Mouse (Mus musculus): ENCODE measurements at regions not wholly inside any gene's neighbourhood (a gene's known extent, or its start where the extent isn't known, plus 50 kb on each side); places are given as distances from the start of the nearest gene placed in this dataset.

DNA sequence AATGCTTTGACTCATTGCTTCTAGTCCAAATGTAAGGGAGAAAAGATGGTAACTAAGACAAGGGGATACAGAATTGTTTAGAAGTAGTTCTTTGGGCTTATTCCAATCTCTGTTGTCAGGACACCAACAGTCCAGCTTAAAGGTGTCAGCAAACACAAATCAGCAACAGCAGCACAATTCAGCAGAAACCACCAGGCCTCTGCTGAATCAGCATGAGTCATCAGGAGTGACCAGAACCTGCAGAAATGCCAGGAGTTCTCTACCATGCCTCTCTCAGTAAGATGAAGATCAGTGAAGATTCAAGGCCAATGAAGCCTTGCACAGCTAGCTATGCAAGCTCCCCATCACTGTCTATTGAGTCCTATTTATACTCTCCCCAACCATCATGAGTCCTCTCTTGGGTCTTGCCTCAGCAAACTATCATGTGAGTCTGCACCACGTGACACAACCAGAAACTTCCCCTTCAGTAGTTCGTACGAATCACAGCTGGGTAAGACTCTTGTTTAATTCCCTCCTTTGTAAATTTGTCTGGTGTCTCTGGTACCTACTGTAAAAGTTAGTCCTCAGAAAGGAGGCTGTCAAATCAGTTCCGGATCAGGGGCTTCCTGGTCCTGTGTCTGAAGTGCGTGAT lies 110.7 kb upstream of the Ptgfr start:
- Histone ChIP-seq H3K9ac (ENCODE audit: low read depth, low read length) (no peak overlapping the region), H3K4me1 (replicated peaks; ENCODE audit: control insufficient read depth, insufficient read depth, low read length) (no peaks in the 10 kb centered on the region), H3K4me3 (ENCODE audit: low read depth, low read length) (no peak overlapping the region), H3K36me3 (ENCODE audit: control insufficient read depth, insufficient read depth) (no peaks in the 10 kb centered on the region), H3K27ac (ENCODE audit: low read depth, low read length) (no peak overlapping the region), H3K4me2 (replicated peaks; ENCODE audit: low read depth) (no peak overlapping the region), H3K27me3 (replicated peaks; ENCODE audit: control insufficient read depth, insufficient read depth, low read length) (no peaks in the 10 kb centered on the region), H3K9me3 (ENCODE audit: control insufficient read depth) (no peaks in the 10 kb centered on the region)
- TF ChIP-seq CTCF (IDR thresholded peaks at IDR 0.05; ENCODE audit: low read depth) = no peak
- no peak for ATAC-seq
- 87% methylated on average over 5 of the region's 5 CpGs for WGBS

GRCm38 (mm10) chr3:151945916-151946315 lies 108.5 kb upstream of the Ptgfr start:
- Histone ChIP-seq H3K4me1 (replicated peaks; ENCODE audit: control insufficient read depth, insufficient read depth, low read length) (no peaks in the 10 kb centered on the region), H3K9me3 (ENCODE audit: control insufficient read depth) (no peaks in the 10 kb centered on the region), H3K9ac (ENCODE audit: low read depth, low read length) (no peak overlapping the region), H3K27me3 (replicated peaks; ENCODE audit: control insufficient read depth, insufficient read depth, low read length) (no peaks in the 10 kb centered on the region), H3K4me2 (replicated peaks; ENCODE audit: low read depth) (no peak overlapping the region), H3K27ac (ENCODE audit: low read depth, low read length) (no peak overlapping the region), H3K4me3 (ENCODE audit: low read depth, low read length) (no peak overlapping the region), H3K36me3 (ENCODE audit: control insufficient read depth, insufficient read depth) (no peaks in the 10 kb centered on the region)
- TF ChIP-seq CTCF (IDR thresholded peaks at IDR 0.05; ENCODE audit: low read depth) = no peak
- no peak for ATAC-seq
- 75% methylated on average over 3 of the region's 3 CpGs for whole genome bisulfite sequencing

DNA sequence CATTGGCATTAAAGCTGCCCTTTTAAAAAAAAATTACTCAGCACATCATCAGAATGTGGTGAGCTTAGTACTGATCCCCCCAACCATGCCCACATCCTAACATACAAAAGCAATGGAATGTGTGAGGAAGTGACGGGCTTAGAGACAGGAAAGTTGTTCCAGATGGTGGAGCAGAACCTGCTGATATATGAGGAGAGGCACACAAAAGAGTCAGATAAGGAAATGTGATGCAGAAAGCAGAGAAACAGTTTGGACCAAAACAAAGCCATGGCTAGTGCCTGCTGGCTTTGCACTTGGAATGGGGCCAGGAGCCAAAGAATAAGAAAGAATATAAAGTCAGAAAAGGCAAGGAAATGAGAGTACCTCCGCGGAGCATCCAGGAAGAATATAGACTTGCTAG lies 106.1 kb upstream of the Ptgfr start:
- Histone ChIP-seq H3K4me1 (replicated peaks; ENCODE audit: control insufficient read depth, insufficient read depth, low read length) (no peaks in the 10 kb centered on the region), H3K9ac (ENCODE audit: low read depth, low read length) (no peak overlapping the region), H3K9me3 (ENCODE audit: control insufficient read depth) (no peaks in the 10 kb centered on the region), H3K27me3 (replicated peaks; ENCODE audit: control insufficient read depth, insufficient read depth, low read length) (no peaks in the 10 kb centered on the region), H3K4me3 (ENCODE audit: low read depth, low read length) (no peak overlapping the region), H3K27ac (ENCODE audit: low read depth, low read length) (no peak overlapping the region), H3K4me2 (replicated peaks; ENCODE audit: low read depth) (no peak overlapping the region), H3K36me3 (ENCODE audit: control insufficient read depth, insufficient read depth) (no peaks in the 10 kb centered on the region)
- no peak for TF ChIP-seq CTCF (IDR thresholded peaks at IDR 0.05; ENCODE audit: low read depth)
- ATAC-seq = no peak
- 63% methylated on average over 3 of the region's 3 CpGs for WGBS

- Histone ChIP-seq H3K9ac (ENCODE audit: low read depth, low read length) (no peak overlapping the region), H3K4me2 (replicated peaks; ENCODE audit: low read depth) (no peak overlapping the region), H3K4me3 (ENCODE audit: low read depth, low read length) (no peak overlapping the region), H3K36me3 (ENCODE audit: control insufficient read depth, insufficient read depth) (no peaks in the 10 kb centered on the region), H3K27ac (ENCODE audit: low read depth, low read length) (no peak overlapping the region), H3K4me1 (replicated peaks; ENCODE audit: control insufficient read depth, insufficient read depth, low read length) (no peaks in the 10 kb centered on the region), H3K27me3 (replicated peaks; ENCODE audit: control insufficient read depth, insufficient read depth, low read length) (no peaks in the 10 kb centered on the region), H3K9me3 (ENCODE audit: control insufficient read depth) (no peaks in the 10 kb centered on the region)
- no peak for ATAC-seq
- TF ChIP-seq CTCF (IDR thresholded peaks at IDR 0.05; ENCODE audit: low read depth) = no peak
- WGBS = 78% methylated on average over 2 of the region's 2 CpGs
Measured at GRCm38 (mm10) chr3:151938472-151939029, 101.1 kb upstream of the Ptgfr start.

GRCm38 (mm10) chr3:151931656-151932055 lies 94.2 kb upstream of the Ptgfr start:
- Histone ChIP-seq H3K4me2 (replicated peaks; ENCODE audit: low read depth) (no peak overlapping the region), H3K9ac (ENCODE audit: low read depth, low read length) (no peak overlapping the region), H3K27me3 (replicated peaks; ENCODE audit: control insufficient read depth, insufficient read depth, low read length) (no peaks in the 10 kb centered on the region), H3K4me1 (replicated peaks; ENCODE audit: control insufficient read depth, insufficient read depth, low read length) (no peaks in the 10 kb centered on the region), H3K4me3 (ENCODE audit: low read depth, low read length) (no peak overlapping the region), H3K36me3 (ENCODE audit: control insufficient read depth, insufficient read depth) (no peaks in the 10 kb centered on the region), H3K9me3 (ENCODE audit: control insufficient read depth) (no peaks in the 10 kb centered on the region), H3K27ac (ENCODE audit: low read depth, low read length) (no peak overlapping the region)
- no peak for ATAC-seq
- TF ChIP-seq CTCF (IDR thresholded peaks at IDR 0.05; ENCODE audit: low read depth) = no peak

DNA sequence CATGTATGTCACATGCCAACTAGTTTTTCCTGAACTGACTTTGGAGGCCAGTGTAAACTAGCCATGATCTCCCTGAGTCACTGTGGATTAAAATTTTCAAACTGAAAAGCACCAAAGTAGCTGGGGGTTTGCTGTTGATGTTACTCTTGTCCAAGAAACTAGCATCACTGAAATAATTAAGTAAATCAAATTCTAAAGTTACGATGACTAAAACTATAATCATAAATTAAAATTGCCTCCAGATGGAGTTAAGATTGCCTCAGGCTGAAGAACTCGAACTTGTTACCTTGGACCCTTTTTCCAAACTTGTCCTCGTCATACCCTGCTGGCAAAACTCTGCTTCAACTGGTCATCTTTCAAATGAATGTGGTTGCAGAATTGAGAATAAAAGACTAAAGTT lies 93.7 kb upstream of the Ptgfr start:
- Histone ChIP-seq H3K27ac (ENCODE audit: low read depth, low read length) (no peak overlapping the region), H3K4me1 (replicated peaks; ENCODE audit: control insufficient read depth, insufficient read depth, low read length) (no peaks in the 10 kb centered on the region), H3K9me3 (ENCODE audit: control insufficient read depth) (no peaks in the 10 kb centered on the region), H3K4me2 (replicated peaks; ENCODE audit: low read depth) (no peak overlapping the region), H3K9ac (ENCODE audit: low read depth, low read length) (no peak overlapping the region), H3K36me3 (ENCODE audit: control insufficient read depth, insufficient read depth) (no peaks in the 10 kb centered on the region), H3K27me3 (replicated peaks; ENCODE audit: control insufficient read depth, insufficient read depth, low read length) (no peaks in the 10 kb centered on the region), H3K4me3 (ENCODE audit: low read depth, low read length) (no peak overlapping the region)
- WGBS = 83% methylated on average over 3 of the region's 3 CpGs
- no peak for ATAC-seq
- TF ChIP-seq CTCF (IDR thresholded peaks at IDR 0.05; ENCODE audit: low read depth) = no peak

All from intestine, postnatal 0 days (tissue).